Mouse (Mus musculus): ENCODE results near the gene Cldnd2. TPM values are rescaled to one million over a fixed set of nuclear protein-coding genes. Genes with fewer than 3 reads are reported as not detected.
A peak's percentile ranks its signal among the peaks of the same experiment; 100 is the strongest.
"Not testable (repeated sequence)": the region's sequence is repeated elsewhere in the genome, so short reads cannot be mapped to it uniquely, and the experiment has no call there.

Cldnd2 gene
- not detected in 2 replicates for polyA plus RNA-seq (2015; fragmentation: Nextera tagmentation; extraction: Ambion mirVana)

DNA sequence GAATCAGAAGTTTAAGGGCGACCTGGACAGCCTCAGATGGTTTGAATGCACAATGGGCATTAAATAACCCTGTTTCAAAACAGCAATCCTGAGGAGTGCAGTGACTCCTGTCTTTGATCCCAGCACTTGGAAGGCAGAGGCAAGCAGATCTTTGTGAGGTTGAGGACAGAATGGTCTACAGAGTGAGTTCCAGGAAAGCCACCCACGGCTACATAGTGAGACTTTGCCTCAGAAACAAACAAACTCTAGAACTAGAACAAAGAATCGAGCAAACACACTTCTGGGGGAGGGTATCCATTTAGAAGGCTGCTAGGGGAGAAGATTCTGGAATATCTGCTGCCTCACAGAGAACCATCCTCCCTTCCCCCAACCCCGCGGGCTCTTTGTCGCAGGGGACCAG lies at the start of gene Cldnd2:
Gene Cldnd2 (plus strand): TSS at position 301 of the 400 bp plus-strand sequence.
- Histone ChIP-seq H3K4me1 (replicated peaks) (peaks cover 20% of the 10 kb centered on the region), H3K9me3 (no peaks in the 10 kb centered on the region), H3K4me2 (replicated peaks) (no peak within 1 kb of the TSS), H3K36me3 (no peaks in the 10 kb centered on the region), H3K9ac (replicated peaks) (no peak within 1 kb of the TSS), H3K27ac (no peak within 1 kb of the TSS), H3K27me3 (peaks cover 3% of the 10 kb centered on the region; the same call in 1 of the 2 replicates), H3K4me3 (replicated peaks) (no peak within 1 kb of the TSS)
- no peak for ATAC-seq
- WGBS: 80% methylated on average over 6 of the region's 6 CpGs

GRCm38 (mm10) chr7:43392349-43393121 lies 48.0 kb upstream of the Cldnd2 start:
- H3K27me3 ChIP-seq: no peaks in the 10 kb centered on the region
- no peaks in the 10 kb centered on the region for H3K36me3 ChIP-seq
- H3K27ac ChIP-seq: no peak overlapping the region
- no peak overlapping the region for H3K9ac ChIP-seq (replicated peaks)
- 0 out of 2 replicates have a peak, but pooled peaks cover 2% of the 10 kb centered on the region for H3K9me3 ChIP-seq
- WGBS: 82% methylated on average over 8 of the region's 8 CpGs
- no peak for ATAC-seq
- H3K4me1 ChIP-seq (replicated peaks): no peaks in the 10 kb centered on the region
- H3K4me3 ChIP-seq (replicated peaks): no peak overlapping the region
- H3K4me2 ChIP-seq (replicated peaks): no peak overlapping the region

DNA sequence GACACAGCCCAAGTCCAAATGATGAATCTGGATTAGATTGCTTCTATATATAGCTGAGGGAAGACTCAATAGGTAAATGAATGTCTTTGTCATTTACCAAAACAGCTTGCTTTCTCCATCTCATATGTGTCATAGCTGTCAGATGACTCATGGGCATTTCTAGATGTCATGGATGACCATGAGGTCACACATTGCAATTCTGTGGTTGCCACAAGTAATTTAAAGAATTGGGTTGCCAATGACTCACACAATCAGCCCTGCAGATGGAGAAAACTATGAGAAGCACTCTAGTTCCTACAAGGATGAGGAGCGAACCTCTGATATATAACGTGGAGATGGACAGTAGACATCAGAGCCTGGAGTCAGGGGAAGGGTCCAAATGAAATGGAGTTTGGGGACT lies 41.1 kb upstream of the Cldnd2 start:
- no peaks in the 10 kb centered on the region for H3K36me3 ChIP-seq
- H3K9ac ChIP-seq (replicated peaks): no peak overlapping the region
- H3K4me1 ChIP-seq (replicated peaks): no peaks in the 10 kb centered on the region
- H3K27ac ChIP-seq: no peak overlapping the region
- no peaks in the 10 kb centered on the region for H3K9me3 ChIP-seq
- no peak overlapping the region for H3K4me2 ChIP-seq (replicated peaks)
- H3K4me3 ChIP-seq (replicated peaks): no peak overlapping the region
- H3K27me3 ChIP-seq: no peaks in the 10 kb centered on the region
- ATAC-seq: no peak
- 89% methylated on average over 2 of the region's 2 CpGs for WGBS

DNA sequence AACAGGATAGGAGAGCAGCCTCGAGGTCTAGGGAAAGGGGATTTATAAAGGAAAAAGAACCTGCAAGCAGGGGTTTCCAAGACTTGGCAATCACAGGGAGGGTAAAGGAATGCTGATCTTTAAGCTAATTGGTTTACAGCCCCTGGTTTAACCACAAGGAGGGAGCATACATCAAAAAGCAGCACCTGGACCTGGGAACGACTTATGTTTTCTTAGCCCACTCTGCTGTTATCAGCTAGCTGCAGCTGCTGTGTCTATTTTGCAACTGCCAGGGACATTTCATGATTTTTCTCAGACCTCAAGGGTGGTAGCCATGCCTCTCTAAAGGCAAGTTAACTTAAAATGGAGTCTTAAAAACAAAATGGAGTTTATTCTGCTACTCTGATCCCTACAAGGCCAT lies 37.9 kb upstream of the Cldnd2 start:
- no peak overlapping the region for H3K9ac ChIP-seq (replicated peaks)
- no peak for ATAC-seq
- H3K36me3 ChIP-seq: no peaks in the 10 kb centered on the region
- H3K4me3 ChIP-seq (replicated peaks): no peak overlapping the region
- no peak overlapping the region for H3K27ac ChIP-seq
- H3K27me3 ChIP-seq: no peaks in the 10 kb centered on the region
- no peak overlapping the region for H3K4me2 ChIP-seq (replicated peaks)
- H3K4me1 ChIP-seq (replicated peaks): no peaks in the 10 kb centered on the region
- H3K9me3 ChIP-seq: no peaks in the 10 kb centered on the region
- WGBS: 62% methylated on average over 2 of the region's 2 CpGs

GRCm38 (mm10) chr7:43407573-43407972 lies 33.0 kb upstream of the Cldnd2 start:
- WGBS: 89% methylated on average over 3 of the region's 3 CpGs
- ATAC-seq: no peak
- Histone ChIP-seq H3K27me3 (no peaks in the 10 kb centered on the region), H3K9me3 (no peaks in the 10 kb centered on the region), H3K9ac (replicated peaks) (no peak overlapping the region), H3K4me2 (replicated peaks) (no peak overlapping the region), H3K4me3 (replicated peaks) (no peak overlapping the region), H3K4me1 (replicated peaks) (no peaks in the 10 kb centered on the region), H3K27ac (no peak overlapping the region), H3K36me3 (no peaks in the 10 kb centered on the region)

- 77% methylated on average over 4 of the region's 4 CpGs for WGBS
- Histone ChIP-seq H3K4me1 (replicated peaks) (no peaks in the 10 kb centered on the region), H3K9ac (replicated peaks) (no peak within 1 kb of the TSS), H3K27ac (no peak within 1 kb of the TSS), H3K27me3 (no peaks in the 10 kb centered on the region), H3K36me3 (no peaks in the 10 kb centered on the region), H3K4me2 (replicated peaks) (no peak within 1 kb of the TSS), H3K9me3 (no peaks in the 10 kb centered on the region), H3K4me3 (replicated peaks) (no peak within 1 kb of the TSS)
- no peak for ATAC-seq
Observed at GRCm38 (mm10) chr7:43408131-43408553, 32.4 kb upstream of the Cldnd2 start, which contains the start of gene Siglecg. TSS of gene Siglecg (plus strand) at chr7:43408204.

GRCm38 (mm10) chr7:43409084-43409483 lies 31.5 kb upstream of the Cldnd2 start:
- Histone ChIP-seq H3K36me3 (no peaks in the 10 kb centered on the region), H3K9me3 (no peaks in the 10 kb centered on the region), H3K9ac (replicated peaks) (no peak overlapping the region), H3K4me1 (replicated peaks) (no peaks in the 10 kb centered on the region), H3K27me3 (no peaks in the 10 kb centered on the region), H3K4me2 (replicated peaks) (no peak overlapping the region), H3K4me3 (replicated peaks) (no peak overlapping the region), H3K27ac (no peak overlapping the region)
- ATAC-seq: no peak
- 84% methylated on average over 3 of the region's 3 CpGs for WGBS

DNA sequence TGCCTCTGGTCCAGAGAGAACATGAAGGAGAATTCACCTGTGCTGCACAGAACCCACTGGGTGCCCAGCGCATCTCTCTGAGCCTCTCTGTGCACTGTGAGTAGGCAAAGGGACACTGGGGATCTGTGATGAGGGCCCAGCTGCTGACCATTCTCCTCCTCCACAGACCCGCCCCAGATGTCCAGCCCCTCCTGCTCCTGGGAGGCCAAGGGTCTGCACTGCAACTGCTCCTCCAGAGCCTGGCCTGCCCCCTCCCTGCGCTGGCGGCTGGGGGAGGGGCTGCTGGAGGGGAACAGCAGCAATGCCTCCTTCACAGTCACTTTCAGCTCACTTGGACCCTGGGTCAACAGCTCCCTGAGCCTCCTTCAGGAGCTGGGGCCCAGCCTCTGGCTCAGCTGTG lies 28.9 kb upstream of the Cldnd2 start:
- not testable (repeated sequence) for H3K4me2 ChIP-seq (replicated peaks); H3K4me1 ChIP-seq (replicated peaks); H3K36me3 ChIP-seq; H3K9ac ChIP-seq (replicated peaks); ATAC-seq; H3K9me3 ChIP-seq; H3K27ac ChIP-seq; H3K4me3 ChIP-seq (replicated peaks); H3K27me3 ChIP-seq
- 25% methylated on average over 4 of the region's 4 CpGs for WGBS

DNA sequence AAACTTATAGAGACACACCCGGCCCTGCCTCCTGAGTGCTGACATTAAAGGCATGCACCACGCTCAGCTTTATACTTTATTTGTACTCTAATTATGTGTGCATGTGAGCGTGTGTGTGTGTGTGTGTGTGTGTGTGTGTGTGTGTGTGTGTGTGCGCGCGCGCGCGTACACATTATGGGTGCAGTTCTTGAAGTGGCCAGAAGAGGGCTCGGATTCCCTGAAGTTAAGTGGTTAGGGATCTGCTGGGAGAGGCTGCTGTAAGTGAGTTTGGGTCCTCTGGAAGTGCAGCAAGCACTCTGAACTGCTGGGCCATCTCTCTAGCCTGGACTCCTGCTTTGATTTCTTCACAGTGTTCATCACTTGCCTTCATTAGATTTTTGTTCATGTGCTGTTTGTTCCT lies 23.3 kb upstream of the Cldnd2 start:
- Histone ChIP-seq H3K36me3 (no peaks in the 10 kb centered on the region), H3K9me3 (peaks cover 5% of the 10 kb centered on the region; the same call in 1 of the 2 replicates), H3K27ac (no peak overlapping the region), H3K4me3 (replicated peaks) (no peak overlapping the region), H3K27me3 (no peaks in the 10 kb centered on the region), H3K4me2 (replicated peaks) (no peak overlapping the region), H3K9ac (replicated peaks) (no peak overlapping the region), H3K4me1 (replicated peaks) (no peaks in the 10 kb centered on the region)
- no peak for ATAC-seq
- WGBS: 88% methylated on average over 10 of the region's 10 CpGs

DNA sequence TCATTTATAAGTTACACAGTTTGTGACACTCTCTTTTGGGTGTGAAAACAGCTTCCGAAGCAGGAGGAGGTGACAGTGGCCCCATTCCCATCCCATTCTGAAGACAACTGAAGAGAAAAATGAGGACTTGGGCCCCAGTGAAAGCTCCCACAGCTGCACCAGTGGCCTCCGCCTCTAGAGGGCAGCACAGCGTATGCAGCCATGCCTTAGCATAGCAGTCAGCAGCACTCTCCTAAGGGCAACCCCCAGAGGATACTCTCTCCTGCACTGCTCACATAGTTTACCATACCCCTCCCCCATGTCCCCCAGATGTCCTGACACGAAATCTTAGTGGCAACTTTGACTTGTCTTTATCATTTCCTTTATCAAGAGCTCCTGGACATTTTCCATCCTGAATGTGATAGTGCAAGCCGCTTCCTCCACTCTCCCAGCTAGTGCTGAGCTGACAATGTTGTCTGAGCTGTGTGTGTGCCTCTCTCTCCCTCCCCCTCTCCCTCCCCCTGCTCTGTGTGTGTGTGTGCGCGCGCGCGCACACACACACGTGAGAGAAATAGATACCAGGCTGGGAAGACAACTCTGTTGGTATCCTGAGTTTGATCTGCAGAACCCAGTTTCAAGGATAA lies 17.5 kb upstream of the Cldnd2 start:
- Histone ChIP-seq H3K9ac (replicated peaks) (no peak overlapping the region; the same call in 1 of the 2 replicates), H3K4me3 (replicated peaks) (no peak overlapping the region), H3K4me1 (replicated peaks) (peaks cover 4% of the 10 kb centered on the region; the same call in 1 of the 2 replicates), H3K27ac (no peak overlapping the region), H3K9me3 (no peaks in the 10 kb centered on the region), H3K4me2 (replicated peaks) (peak overlapping the region; percentile 36), H3K36me3 (no peaks in the 10 kb centered on the region), H3K27me3 (no peaks in the 10 kb centered on the region)
- WGBS: 10% methylated on average over 11 of the region's 11 CpGs
- peak; percentile 97 for ATAC-seq

DNA sequence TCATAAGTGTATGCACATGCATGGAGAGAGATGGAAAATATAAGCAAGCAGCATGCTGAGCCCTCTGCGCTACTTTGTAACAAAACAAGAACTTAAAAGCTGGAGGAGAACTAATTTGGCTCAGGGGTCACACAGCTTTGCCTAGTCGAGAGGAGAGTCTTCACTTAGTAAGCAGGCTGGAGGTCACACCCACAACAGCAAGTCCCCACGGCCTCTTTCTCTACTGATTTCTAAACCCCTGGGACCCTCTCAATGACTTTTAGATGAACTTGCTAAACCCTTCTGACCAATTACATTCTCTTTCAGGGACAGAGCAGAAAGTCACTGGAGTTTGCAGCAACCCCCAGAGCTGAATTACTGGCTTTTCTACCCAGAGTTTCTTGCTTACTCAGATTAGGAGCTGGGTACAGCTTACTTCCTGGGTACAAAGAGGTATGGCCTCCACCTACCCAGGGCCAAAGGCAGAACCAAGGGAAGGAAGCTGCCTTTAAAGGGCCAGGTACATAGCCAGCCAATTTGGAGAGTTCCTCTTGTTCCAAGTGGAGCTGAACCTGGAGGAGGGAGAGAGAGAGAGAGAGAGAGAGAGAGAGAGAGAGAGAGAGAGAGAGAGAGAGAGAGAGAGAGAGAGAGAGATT lies 16.5 kb upstream of the Cldnd2 start:
- H3K4me2 ChIP-seq (replicated peaks): no peak overlapping the region
- no peak for ATAC-seq

DNA sequence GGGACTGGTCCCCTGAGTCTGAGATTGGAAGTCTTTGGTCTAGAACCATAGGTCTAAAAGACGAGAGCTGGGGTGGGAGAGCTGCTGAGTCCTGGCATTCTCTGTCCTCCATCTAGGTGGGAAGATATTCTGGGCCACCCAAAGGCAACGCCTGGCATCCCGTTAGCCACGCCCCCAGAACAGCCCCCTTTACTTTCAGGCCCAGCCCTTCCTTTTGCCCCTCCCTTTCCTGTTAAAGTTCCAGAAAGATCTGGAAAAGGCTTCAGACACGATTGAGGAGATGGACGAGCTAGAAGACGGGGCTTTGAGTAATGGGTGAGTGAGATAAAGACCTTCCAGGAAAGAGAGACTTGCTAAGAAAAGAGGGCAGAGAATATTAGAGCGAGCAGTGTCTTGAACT lies 13.2 kb upstream of the Cldnd2 start, which contains the start of gene Lim2:
Gene Lim2 (plus strand): TSS at position 265 of the 400 bp plus-strand sequence.
- peaks cover 4% of the 10 kb centered on the region; the same call in 1 of the 2 replicates for H3K4me1 ChIP-seq (replicated peaks)
- no peaks in the 10 kb centered on the region for H3K36me3 ChIP-seq
- H3K27ac ChIP-seq: no peak within 1 kb of the TSS
- no peak within 1 kb of the TSS for H3K9ac ChIP-seq (replicated peaks)
- H3K27me3 ChIP-seq: no peaks in the 10 kb centered on the region
- no peaks in the 10 kb centered on the region for H3K9me3 ChIP-seq
- H3K4me3 ChIP-seq (replicated peaks): no peak within 1 kb of the TSS
- no peak for ATAC-seq
- no peak within 1 kb of the TSS for H3K4me2 ChIP-seq (replicated peaks)
- 86% methylated on average over 8 of the region's 8 CpGs for WGBS

More for the DNA sequence above, 16.5 kb upstream of the Cldnd2 start:
- Histone ChIP-seq H3K27ac (no peak overlapping the region), H3K36me3 (no peaks in the 10 kb centered on the region), H3K27me3 (no peaks in the 10 kb centered on the region), H3K4me3 (replicated peaks) (no peak overlapping the region), H3K9ac (replicated peaks) (no peak overlapping the region), H3K9me3 (no peaks in the 10 kb centered on the region), H3K4me1 (replicated peaks) (peaks cover 4% of the 10 kb centered on the region; the same call in 1 of the 2 replicates)
- 55% methylated on average over 3 of the region's 3 CpGs for WGBS
